Comparison of ENCODE assay signal across 17 mouse cellular contexts in the genomic region with DNA sequence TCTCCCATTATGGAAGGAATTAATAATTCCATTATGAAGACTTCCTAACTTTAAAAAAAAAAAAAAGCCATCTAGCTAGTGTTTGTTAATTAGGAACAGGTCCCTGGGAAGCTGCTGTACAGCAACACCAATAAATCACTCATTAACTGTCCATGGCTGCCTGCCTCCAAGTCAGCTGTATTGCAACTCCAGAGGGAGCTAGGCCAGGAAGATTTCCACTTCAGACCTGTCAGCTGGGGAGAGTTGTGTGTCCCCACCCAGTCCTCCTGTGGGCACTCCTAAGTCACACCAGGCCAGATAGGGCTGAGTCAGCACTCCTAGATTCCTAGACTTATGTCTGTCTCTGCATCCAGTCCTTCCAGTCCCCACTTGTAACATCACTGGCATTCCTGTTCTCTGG.
DNase-seq lines count a peak whose midpoint lies in the region; ATAC-seq and TF ChIP-seq lines count a peak whose summit lies in the region.
"Had no signal": no experiment of that assay in that cellular context is flagged by ENCODE, and none has a peak within 500 bp of the region (broad histone marks: within the 10 kb centered on the region; RNA-seq: fewer than 3 reads in every experiment).

No protein-coding gene starts in this region.

- no peak for ATAC-seq in hindbrain, postnatal 0 days
- ATAC-seq in hindbrain, embryonic 11.5 days (ENCODE audit: low FRiP score), result no peak
- ATAC-seq in kidney, embryonic 15.5 days (replicated peaks; ENCODE audit: low FRiP score), result peak; percentile 70
- 0 out of 2 replicates have a peak, but pooled peaks have one; percentile 23 for ATAC-seq in stomach, embryonic 16.5 days (ENCODE audit: insufficient read depth, low FRiP score)
- ATAC-seq: forebrain, postnatal 0 days; liver, embryonic 12.5 days; midbrain, embryonic 15.5 days had no signal

- no peak overlapping the region for H3K27ac ChIP-seq in hindbrain, postnatal 0 days
- H3K27ac ChIP-seq in hindbrain, embryonic 11.5 days (ENCODE audit: low read depth, low read length), result no peak overlapping the region
- peak overlapping the region; percentile 41; the same call in 1 of the 2 replicates for H3K27ac ChIP-seq in kidney, embryonic 15.5 days
- H3K27ac ChIP-seq in stomach, embryonic 16.5 days (ENCODE audit: low read length), result no peak overlapping the region
- no peak overlapping the region for H3K27ac ChIP-seq in midbrain, embryonic 10.5 days (replicated peaks)
- H3K27ac ChIP-seq: embryonic facial prominence, embryonic 13.5 days; heart, embryonic 15.5 days; liver, embryonic 12.5 days; lung, embryonic 15.5 days; midbrain, embryonic 15.5 days had no signal

- H3K9ac ChIP-seq in hindbrain, postnatal 0 days (replicated peaks; ENCODE audit: low read length), result no peak overlapping the region
- H3K9ac ChIP-seq in hindbrain, embryonic 11.5 days (ENCODE audit: low read depth, low read length), result no peak overlapping the region
- H3K9ac ChIP-seq in kidney, embryonic 15.5 days, result no peak overlapping the region
- no peak overlapping the region for H3K9ac ChIP-seq in stomach, embryonic 16.5 days (ENCODE audit: low read length)
- H3K9ac ChIP-seq: embryonic facial prominence, embryonic 13.5 days; forebrain, postnatal 0 days; heart, embryonic 15.5 days; liver, embryonic 12.5 days; lung, embryonic 15.5 days; midbrain, embryonic 15.5 days had no signal

- DNase-seq in hindbrain, postnatal 0 days (ENCODE audit: low spot score), result peak; percentile 6
- no peak for DNase-seq in hindbrain, embryonic 11.5 days (ENCODE audit: low spot score)
- peak; percentile 34 for DNase-seq in fat pad, adult 2 months (ENCODE audit: extremely low read depth, low read depth, low spot score)
- DNase-seq in thymus, postnatal 14 days, result no peak
- no peak for DNase-seq in ovary, postnatal 10 days (ENCODE audit: low spot score)
- no peak for DNase-seq in midbrain, embryonic 10.5 days (ENCODE audit: low spot score)
- DNase-seq: B cell, adult 2 months; cerebellum, adult 11 months; forebrain, postnatal 0 days; heart, adult 18-20 months had no signal

- H3K36me3 ChIP-seq in hindbrain, postnatal 0 days (ENCODE audit: insufficient read depth, low read length), result no peaks in the 10 kb centered on the region
- no peaks in the 10 kb centered on the region for H3K36me3 ChIP-seq in hindbrain, embryonic 11.5 days (ENCODE audit: control insufficient read depth, insufficient read depth, low read length)
- H3K36me3 ChIP-seq in kidney, embryonic 15.5 days, result no peaks in the 10 kb centered on the region
- H3K36me3 ChIP-seq in stomach, embryonic 16.5 days (ENCODE audit: control insufficient read depth, insufficient read depth, low read length), result no peaks in the 10 kb centered on the region
- H3K36me3 ChIP-seq in midbrain, embryonic 10.5 days, result no peaks in the 10 kb centered on the region
- H3K36me3 ChIP-seq: embryonic facial prominence, embryonic 13.5 days; heart, embryonic 15.5 days; liver, embryonic 12.5 days; lung, embryonic 15.5 days; midbrain, embryonic 15.5 days had no signal

- no peaks in the 10 kb centered on the region for H3K27me3 ChIP-seq in hindbrain, postnatal 0 days (ENCODE audit: insufficient read depth, low read length)
- H3K27me3 ChIP-seq in hindbrain, embryonic 11.5 days (ENCODE audit: control insufficient read depth, insufficient read depth, low read length), result no peaks in the 10 kb centered on the region
- H3K27me3 ChIP-seq in kidney, embryonic 15.5 days, result peaks cover 7% of the 10 kb centered on the region; the same call in 1 of the 2 replicates
- no peaks in the 10 kb centered on the region for H3K27me3 ChIP-seq in stomach, embryonic 16.5 days (ENCODE audit: control insufficient read depth, insufficient read depth, low read length)
- H3K27me3 ChIP-seq in midbrain, embryonic 10.5 days (ENCODE audit: low read depth, poor library complexity, severe bottlenecking), result no peaks in the 10 kb centered on the region
- H3K27me3 ChIP-seq: embryonic facial prominence, embryonic 13.5 days; lung, embryonic 15.5 days; midbrain, embryonic 15.5 days had no signal

- H3K4me1 ChIP-seq in hindbrain, postnatal 0 days (ENCODE audit: insufficient read depth, low read length), result peaks cover 10% of the 10 kb centered on the region
- H3K4me1 ChIP-seq in hindbrain, embryonic 11.5 days (replicated peaks; ENCODE audit: control insufficient read depth, insufficient read depth, low read length), result no peaks in the 10 kb centered on the region
- H3K4me1 ChIP-seq in kidney, embryonic 15.5 days, result peaks cover 30% of the 10 kb centered on the region
- H3K4me1 ChIP-seq in stomach, embryonic 16.5 days (ENCODE audit: control insufficient read depth, insufficient read depth, low read length), result peaks cover 8% of the 10 kb centered on the region
- H3K4me1 ChIP-seq in midbrain, embryonic 10.5 days, result no peaks in the 10 kb centered on the region
- H3K4me1 ChIP-seq: liver, embryonic 12.5 days had no signal

- H3K9me3 ChIP-seq in hindbrain, postnatal 0 days (ENCODE audit: low read length), result no peaks in the 10 kb centered on the region
- H3K9me3 ChIP-seq in hindbrain, embryonic 11.5 days (ENCODE audit: control insufficient read depth, low read length), result no peaks in the 10 kb centered on the region
- H3K9me3 ChIP-seq in kidney, embryonic 15.5 days (replicated peaks), result no peaks in the 10 kb centered on the region
- no peaks in the 10 kb centered on the region for H3K9me3 ChIP-seq in stomach, embryonic 16.5 days (replicated peaks; ENCODE audit: control insufficient read depth, low read length)
- H3K9me3 ChIP-seq in midbrain, embryonic 10.5 days (replicated peaks), result no peaks in the 10 kb centered on the region
- H3K9me3 ChIP-seq: embryonic facial prominence, embryonic 13.5 days; heart, embryonic 15.5 days; liver, embryonic 12.5 days; lung, embryonic 15.5 days; midbrain, embryonic 15.5 days had no signal

- TF ChIP-seq CTCF in hindbrain, postnatal 0 days (IDR thresholded peaks at IDR 0.05; ENCODE audit: low read depth), result no peak

- no peak overlapping the region for H3K4me2 ChIP-seq in hindbrain, postnatal 0 days (ENCODE audit: low read depth, low read length)
- H3K4me2 ChIP-seq in hindbrain, embryonic 11.5 days (replicated peaks; ENCODE audit: low read depth, low read length), result no peak overlapping the region
- H3K4me2 ChIP-seq in kidney, embryonic 15.5 days, result no peak overlapping the region
- H3K4me2 ChIP-seq in stomach, embryonic 16.5 days (ENCODE audit: low read depth, low read length), result no peak overlapping the region
- H3K4me2 ChIP-seq: embryonic facial prominence, embryonic 13.5 days; heart, embryonic 15.5 days; liver, embryonic 12.5 days; lung, embryonic 15.5 days; midbrain, embryonic 15.5 days had no signal

- no peak overlapping the region for H3K4me3 ChIP-seq in hindbrain, postnatal 0 days (ENCODE audit: low read length)
- H3K4me3 ChIP-seq in hindbrain, embryonic 11.5 days (ENCODE audit: low read depth, low read length), result no peak overlapping the region
- H3K4me3 ChIP-seq in kidney, embryonic 15.5 days (replicated peaks), result no peak overlapping the region
- H3K4me3 ChIP-seq in stomach, embryonic 16.5 days (replicated peaks; ENCODE audit: low read length), result no peak overlapping the region
- no peak overlapping the region for H3K4me3 ChIP-seq in midbrain, embryonic 10.5 days
- H3K4me3 ChIP-seq: embryonic facial prominence, embryonic 13.5 days; heart, embryonic 15.5 days; liver, embryonic 12.5 days; lung, embryonic 15.5 days; midbrain, embryonic 15.5 days had no signal

Comparison
In these comparisons a context has a peak if more than half of its experiments do, and no peak if none do; other contexts are left out.
1. DNase-seq: peak in hindbrain, postnatal 0 days (single experiment) and fat pad, adult 2 months (single experiment); none in hindbrain, embryonic 11.5 days (single experiment), thymus, postnatal 14 days (single experiment), ovary, postnatal 10 days (single experiment) and midbrain, embryonic 10.5 days (single experiment).
2. ATAC-seq: peak in kidney, embryonic 15.5 days (single experiment) and stomach, embryonic 16.5 days (single experiment); none in hindbrain, postnatal 0 days (single experiment) and hindbrain, embryonic 11.5 days (single experiment).